Mouse (Mus musculus) embryonic facial prominence, embryonic 12.5 days (tissue): Measurements from ENCODE around the gene Ptbp2. TPM values are rescaled to one million over a fixed set of nuclear protein-coding genes. Genes with fewer than 3 reads are reported as not detected.

ENCODE experiments used
- ATAC-seq: fragments of 200-750 bp; cut with Nextera tagmentation; 2 replicates; pipeline ENCODE4 v1.8.0; 2017; ENCODE audit not compliant: insufficient number of reproducible peaks, insufficient read depth, low FRiP score, low TSS enrichment
- H3K27ac ChIP-seq: fragments of 300-500 bp; sonication (generic); 2 replicates; pipeline ENCODE4 v1.5.1; 2016; ENCODE audit warnings: mild to moderate bottlenecking
- H3K27me3 ChIP-seq: fragments of 300-500 bp; sonication (generic); 2 replicates; pipeline ENCODE4 v1.6.1; 2016; ENCODE audit warnings: mild to moderate bottlenecking, moderate library complexity
- H3K36me3 ChIP-seq: fragments of 300-500 bp; sonication (generic); 2 replicates; pipeline ENCODE4 v1.6.1; 2016; ENCODE audit warnings: mild to moderate bottlenecking
- H3K4me1 ChIP-seq: fragments of 300-500 bp; sonication (generic); 2 replicates; pipeline ENCODE4 v1.6.1; 2016
- H3K4me2 ChIP-seq: fragments of 300-500 bp; sonication (generic); replicated peaks from 2 replicates; pipeline ENCODE4 v1.6.1; 2016; ENCODE audit warnings: mild to moderate bottlenecking, moderate library complexity
- H3K4me3 ChIP-seq: fragments of 300-500 bp; sonication (generic); 2 replicates; pipeline ENCODE4 v1.5.1; 2016; ENCODE audit warnings: mild to moderate bottlenecking
- H3K9ac ChIP-seq: fragments of 300-500 bp; sonication (generic); 2 replicates; pipeline ENCODE4 v1.6.1; 2016; ENCODE audit warnings: mild to moderate bottlenecking, moderate library complexity
- H3K9me3 ChIP-seq: fragments of 300-500 bp; sonication (generic); 2 replicates; pipeline ENCODE4 v1.6.1; 2016; ENCODE audit warnings: mild to moderate bottlenecking, moderate library complexity
- WGBS: fragments of 180-500 bp; shearing (Covaris S2); methylation state at CpG from one replicate; pipeline ENCODE4 v1.1.7; 2016; 5-methylcytosine and 5-hydroxymethylcytosine counted together
- polyA plus RNA-seq: library from polyadenylated mRNA; unstranded; fragments of >200 nt; fragmentation: Nextera tagmentation; extraction: Ambion mirVana; gene quantifications from 2 replicates; pipeline ENCODE4 v1.2.1, GENCODE M21; 2016

Gene Ptbp2
- polyA plus RNA-seq, 1 experiment from 2014 or later, result 159 TPM

- H3K4me1 ChIP-seq, result no peaks in the 10 kb centered on the region
- H3K27me3 ChIP-seq, result no peaks in the 10 kb centered on the region
- H3K36me3 ChIP-seq, result peaks cover 16% of the 10 kb centered on the region
- H3K9ac ChIP-seq, result no peak overlapping the region
- ATAC-seq, result no peak
- H3K27ac ChIP-seq, result no peak overlapping the region
- no peak overlapping the region for H3K4me3 ChIP-seq
- H3K4me2 ChIP-seq, result no peak overlapping the region
- 87% methylated on average over 2 of the region's 2 CpGs for WGBS
- no peaks in the 10 kb centered on the region for H3K9me3 ChIP-seq
Measured at GRCm38 (mm10) chr3:119763772-119764171, 20.5 kb downstream of the Ptbp2 start.

- Histone ChIP-seq H3K27me3 (no peaks in the 10 kb centered on the region), H3K27ac (no peak overlapping the region)
Measured at GRCm38 (mm10) chr3:119761732-119762131, 22.5 kb downstream of the Ptbp2 start.

GRCm38 (mm10) chr3:119753791-119754190 lies 30.5 kb downstream of the Ptbp2 start:
- H3K4me2 ChIP-seq, result no peak overlapping the region
- no peaks in the 10 kb centered on the region for H3K9me3 ChIP-seq
- no peaks in the 10 kb centered on the region for H3K4me1 ChIP-seq
- ATAC-seq, result no peak
- H3K27ac ChIP-seq, result no peak overlapping the region
- H3K4me3 ChIP-seq, result no peak overlapping the region
- H3K36me3 ChIP-seq, result peaks cover 7% of the 10 kb centered on the region; the same call in 1 of the 2 replicates
- H3K27me3 ChIP-seq, result no peaks in the 10 kb centered on the region
- no peak overlapping the region for H3K9ac ChIP-seq

More at GRCm38 (mm10) chr3:119761732-119762131, 22.5 kb downstream of the Ptbp2 start:
- H3K4me2 ChIP-seq, result no peak overlapping the region
- no peak overlapping the region for H3K4me3 ChIP-seq
- H3K9me3 ChIP-seq, result no peaks in the 10 kb centered on the region
- H3K9ac ChIP-seq, result no peak overlapping the region
- peaks cover 12% of the 10 kb centered on the region; the same call in 1 of the 2 replicates for H3K36me3 ChIP-seq
- H3K4me1 ChIP-seq, result no peaks in the 10 kb centered on the region
- WGBS, result 93% methylated on average over 3 of the region's 3 CpGs
- no peak for ATAC-seq

GRCm38 (mm10) chr3:119749551-119750249 lies 34.6 kb downstream of the Ptbp2 start:
- H3K36me3 ChIP-seq, result 0 out of 2 replicates have a peak, but pooled peaks cover 7% of the 10 kb centered on the region
- ATAC-seq, result no peak
- H3K4me1 ChIP-seq, result no peaks in the 10 kb centered on the region
- no peak overlapping the region for H3K4me2 ChIP-seq
- H3K27ac ChIP-seq, result no peak overlapping the region
- H3K9me3 ChIP-seq, result no peaks in the 10 kb centered on the region
- no peaks in the 10 kb centered on the region for H3K27me3 ChIP-seq
- no peak overlapping the region for H3K4me3 ChIP-seq
- no peak overlapping the region for H3K9ac ChIP-seq
- 84% methylated on average over 3 of the region's 3 CpGs for WGBS

- H3K36me3 ChIP-seq, result peaks cover 9% of the 10 kb centered on the region
- no peaks in the 10 kb centered on the region for H3K4me1 ChIP-seq
- no peaks in the 10 kb centered on the region for H3K9me3 ChIP-seq
- no peak overlapping the region for H3K4me2 ChIP-seq
- WGBS, result 92% methylated on average over 2 of the region's 2 CpGs
- no peak overlapping the region for H3K9ac ChIP-seq
- no peak overlapping the region for H3K27ac ChIP-seq
- no peaks in the 10 kb centered on the region for H3K27me3 ChIP-seq
- no peak for ATAC-seq
- H3K4me3 ChIP-seq, result no peak overlapping the region
Measured at GRCm38 (mm10) chr3:119749140-119749539, 35.1 kb downstream of the Ptbp2 start.

- Histone ChIP-seq H3K27ac (no peak overlapping the region), H3K27me3 (no peaks in the 10 kb centered on the region), H3K4me1 (no peaks in the 10 kb centered on the region), H3K4me2 (no peak overlapping the region), H3K9me3 (no peaks in the 10 kb centered on the region), H3K4me3 (no peak overlapping the region), H3K36me3 (peaks cover 16% of the 10 kb centered on the region), H3K9ac (no peak overlapping the region)
- no peak for ATAC-seq
- 94% methylated on average over 2 of the region's 2 CpGs for WGBS
Measured at GRCm38 (mm10) chr3:119746656-119747055, 37.6 kb downstream of the Ptbp2 start.

- H3K36me3 ChIP-seq, result peaks cover 14% of the 10 kb centered on the region
Measured at GRCm38 (mm10) chr3:119745801-119746200, 38.5 kb downstream of the Ptbp2 start.

GRCm38 (mm10) chr3:119729863-119730262 lies 54.4 kb downstream of the Ptbp2 start:
- Histone ChIP-seq H3K27ac (no peak overlapping the region), H3K4me1 (no peaks in the 10 kb centered on the region), H3K9ac (no peak overlapping the region), H3K4me2 (no peak overlapping the region), H3K36me3 (peaks cover 18% of the 10 kb centered on the region), H3K27me3 (no peaks in the 10 kb centered on the region), H3K4me3 (no peak overlapping the region), H3K9me3 (no peaks in the 10 kb centered on the region)
- 87% methylated on average over 2 of the region's 2 CpGs for WGBS
- ATAC-seq, result no peak

More at GRCm38 (mm10) chr3:119745801-119746200, 38.5 kb downstream of the Ptbp2 start:
- no peaks in the 10 kb centered on the region for H3K4me1 ChIP-seq
- no peak overlapping the region for H3K4me3 ChIP-seq
- 74% methylated on average over 1 of the region's 1 CpGs for WGBS
- no peaks in the 10 kb centered on the region for H3K27me3 ChIP-seq
- H3K9ac ChIP-seq, result no peak overlapping the region
- H3K4me2 ChIP-seq, result no peak overlapping the region
- H3K9me3 ChIP-seq, result no peaks in the 10 kb centered on the region
- ATAC-seq, result no peak
- H3K27ac ChIP-seq, result no peak overlapping the region

- Histone ChIP-seq H3K4me1 (no peaks in the 10 kb centered on the region), H3K4me3 (no peak overlapping the region), H3K27ac (no peak overlapping the region), H3K4me2 (no peak overlapping the region), H3K9me3 (no peaks in the 10 kb centered on the region), H3K27me3 (no peaks in the 10 kb centered on the region), H3K9ac (no peak overlapping the region), H3K36me3 (0 out of 2 replicates have a peak, but pooled peaks cover 3% of the 10 kb centered on the region)
- WGBS, result 91% methylated on average over 5 of the region's 5 CpGs
- no peak for ATAC-seq
Measured at GRCm38 (mm10) chr3:119712066-119712465, 72.2 kb downstream of the Ptbp2 start.

- Histone ChIP-seq H3K4me3 (no peak overlapping the region), H3K9ac (no peak overlapping the region), H3K27me3 (no peaks in the 10 kb centered on the region), H3K36me3 (0 out of 2 replicates have a peak, but pooled peaks cover 3% of the 10 kb centered on the region), H3K4me1 (no peaks in the 10 kb centered on the region), H3K27ac (no peak overlapping the region), H3K4me2 (no peak overlapping the region), H3K9me3 (no peaks in the 10 kb centered on the region)
- no peak for ATAC-seq
- WGBS, result 92% methylated on average over 3 of the region's 3 CpGs
Measured at GRCm38 (mm10) chr3:119711503-119711902, 72.8 kb downstream of the Ptbp2 start.

GRCm38 (mm10) chr3:119701467-119701866 lies 82.8 kb downstream of the Ptbp2 start:
- no peak overlapping the region for H3K9ac ChIP-seq
- no peaks in the 10 kb centered on the region for H3K4me1 ChIP-seq
- H3K4me2 ChIP-seq, result no peak overlapping the region
- no peaks in the 10 kb centered on the region for H3K27me3 ChIP-seq
- no peak for ATAC-seq
- H3K9me3 ChIP-seq, result no peaks in the 10 kb centered on the region
- H3K4me3 ChIP-seq, result no peak overlapping the region
- 64% methylated on average over 3 of the region's 3 CpGs for WGBS
- no peaks in the 10 kb centered on the region for H3K36me3 ChIP-seq
- H3K27ac ChIP-seq, result no peak overlapping the region

GRCm38 (mm10) chr3:119684741-119685140 lies 99.5 kb downstream of the Ptbp2 start:
- no peaks in the 10 kb centered on the region for H3K9me3 ChIP-seq
- no peaks in the 10 kb centered on the region for H3K4me1 ChIP-seq
- no peak overlapping the region for H3K27ac ChIP-seq
- no peaks in the 10 kb centered on the region for H3K27me3 ChIP-seq
- no peak for ATAC-seq
- H3K36me3 ChIP-seq, result no peaks in the 10 kb centered on the region
- H3K4me2 ChIP-seq, result no peak overlapping the region
- no peak overlapping the region for H3K4me3 ChIP-seq
- WGBS, result 62% methylated on average over 6 of the region's 6 CpGs
- H3K9ac ChIP-seq, result no peak overlapping the region
